Mouse (Mus musculus): Measurements from ENCODE around the gene Rgp1. TPM values are rescaled to one million over a fixed set of nuclear protein-coding genes. Genes with fewer than 3 reads are reported as not detected.

Gene Rgp1
- total and polyA plus RNA-seq, 3 experiments, result 17.1 to 47.6 TPM; not detected in 1

DNA sequence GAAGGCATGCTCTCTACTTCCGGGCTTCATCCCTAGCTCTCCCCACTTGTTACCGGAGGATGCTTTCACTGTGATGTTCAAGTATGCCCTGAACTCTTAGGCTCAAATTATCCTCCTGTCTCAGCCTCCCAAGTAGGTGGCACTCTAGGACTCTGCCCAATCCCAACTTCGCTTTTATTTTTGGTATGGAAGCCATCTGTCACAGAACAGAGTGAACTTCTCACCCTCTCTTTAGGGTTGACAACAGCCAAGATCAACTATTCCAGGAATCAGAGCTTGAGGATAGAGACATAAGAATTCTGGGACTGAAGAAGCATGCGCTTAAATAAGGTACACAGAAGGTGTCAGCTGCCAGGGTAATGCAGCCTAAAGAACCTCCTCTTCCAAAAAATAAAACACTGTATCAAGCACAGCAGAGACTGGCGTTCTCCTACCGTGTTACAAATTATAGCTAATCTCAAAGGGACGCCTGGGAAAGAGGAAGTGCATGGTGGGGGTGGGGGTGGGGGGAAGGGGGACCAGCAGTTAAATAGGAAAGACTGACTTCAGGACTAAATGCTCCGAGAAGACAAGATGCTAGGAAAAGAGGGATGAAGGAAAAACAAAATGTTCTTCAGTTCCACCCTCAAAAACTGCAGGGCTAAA is 1.2 kb upstream of the Rgp1 start:
- peak overlapping the region; percentile 80 for H3K27ac ChIP-seq (ENCODE audit: control insufficient read depth, low read depth, low read length)
- peaks cover 21% of the 10 kb centered on the region for H3K79me2 ChIP-seq (ENCODE audit: control insufficient read depth, insufficient read depth, low read length, poor library complexity)
- no peaks in the 10 kb centered on the region for H3K9me3 ChIP-seq (replicated peaks; ENCODE audit: insufficient read depth, low read length)
- peak; percentile 69 for DNase-seq (ENCODE audit: low read depth, low spot score)
- peaks cover 7 to 23% of the 10 kb centered on the region in 2 experiments for H3K4me1 ChIP-seq (ENCODE audit: control insufficient read depth in 1 of 2, insufficient read depth in 2 of 2, low read length in 2 of 2)
- no peaks in the 10 kb centered on the region for H3K27me3 ChIP-seq (ENCODE audit: control insufficient read depth in 1 of 2, insufficient read depth in 2 of 2, low read length in 2 of 2)
- peak overlapping the region; percentile 93 to 95 for H3K4me3 ChIP-seq (ENCODE audit: control insufficient read depth in 1 of 2, insufficient read depth in 1 of 2, low read depth in 2 of 2, low read length in 2 of 2)
- peaks cover 0 to 3% of the 10 kb centered on the region in 2 experiments; a peak in 2 of 4 replicates for H3K36me3 ChIP-seq (ENCODE audit: control insufficient read depth in 1 of 2, insufficient read depth in 2 of 2, low read length in 2 of 2)
- peak overlapping the region; percentile 93 for H3K9ac ChIP-seq (ENCODE audit: control insufficient read depth, low read depth, low read length, poor library complexity, severe bottlenecking)
- no peak for TF ChIP-seq ETS1 (IDR thresholded peaks at IDR 0.05; ENCODE audit: low read depth, low read length)
- no peak for TF ChIP-seq HCFC1 (IDR thresholded peaks at IDR 0.05; ENCODE audit: low read depth, low read length)
- no peak for TF ChIP-seq USF1 (IDR thresholded peaks at IDR 0.05; ENCODE audit: low read depth, low read length)
- peak in 1 of 2 experiments; percentile 56; a peak in 2 of 4 replicates for TF ChIP-seq EP300 (IDR thresholded peaks at IDR 0.05; ENCODE audit: low read depth in 1 of 2, low read length in 2 of 2)
- peak; percentile 44; the same call in 1 of the 2 replicates for TF ChIP-seq CHD2 (IDR thresholded peaks at IDR 0.05; ENCODE audit: low read length)
- TF ChIP-seq BHLHE40 (IDR thresholded peaks at IDR 0.05; ENCODE audit: borderline replicate concordance, low read depth, low read length), result 0 out of 2 replicates have a peak, but pooled peaks have one; percentile 14

DNA sequence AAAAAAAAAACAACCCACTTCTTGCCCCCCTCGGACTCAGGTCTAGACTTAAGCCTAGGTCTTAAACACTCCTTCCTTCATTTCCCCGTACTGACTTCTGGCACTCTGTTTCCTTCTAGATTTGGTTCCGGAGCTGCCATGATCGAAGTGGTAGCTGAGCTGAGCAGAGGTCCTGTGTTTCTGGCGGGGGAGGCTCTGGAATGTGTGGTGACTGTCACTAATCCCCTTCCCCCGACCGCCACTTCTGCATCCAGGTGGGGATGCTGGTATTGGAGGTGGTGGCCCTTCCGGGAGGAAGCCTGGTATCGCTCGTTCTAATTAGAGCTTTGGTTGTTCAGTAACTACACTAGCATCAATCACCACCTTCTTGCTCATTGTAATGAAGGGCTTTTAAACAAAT is 741 bp downstream of the Rgp1 start:
- Histone ChIP-seq H3K9me3 (replicated peaks; ENCODE audit: insufficient read depth, low read length) (no peaks in the 10 kb centered on the region), H3K27me3 (ENCODE audit: control insufficient read depth in 1 of 2, insufficient read depth in 2 of 2, low read length in 2 of 2) (no peaks in the 10 kb centered on the region), H3K79me2 (ENCODE audit: control insufficient read depth, insufficient read depth, low read length, poor library complexity) (peaks cover 21% of the 10 kb centered on the region), H3K27ac (ENCODE audit: control insufficient read depth, low read depth, low read length) (peak overlapping the region; percentile 66), H3K36me3 (ENCODE audit: control insufficient read depth in 1 of 2, insufficient read depth in 2 of 2, low read length in 2 of 2) (peaks cover 0 to 3% of the 10 kb centered on the region in 2 experiments; a peak in 2 of 4 replicates), H3K9ac (ENCODE audit: control insufficient read depth, low read depth, low read length, poor library complexity, severe bottlenecking) (peak overlapping the region; percentile 93), H3K4me3 (ENCODE audit: control insufficient read depth in 1 of 2, insufficient read depth in 1 of 2, low read depth in 2 of 2, low read length in 2 of 2) (peak overlapping the region; percentile 93 to 95), H3K4me1 (ENCODE audit: control insufficient read depth in 1 of 2, insufficient read depth in 2 of 2, low read length in 2 of 2) (peaks cover 7 to 23% of the 10 kb centered on the region in 2 experiments)
- no peak for DNase-seq (ENCODE audit: low read depth, low spot score)
- TF ChIP-seq HCFC1 (IDR thresholded peaks at IDR 0.05; ENCODE audit: low read depth, low read length) (no peak), RAD21 (IDR thresholded peaks at IDR 0.05; ENCODE audit: low read depth, low read length) (no peak), GABPA (IDR thresholded peaks at IDR 0.05; ENCODE audit: low read depth, low read length) (no peak), POLR2A (IDR thresholded peaks at IDR 0.05; ENCODE audit: control insufficient read depth in 1 of 2, insufficient read depth in 1 of 2, low read depth in 1 of 2, low read length in 2 of 2, poor library complexity in 1 of 2) (no peak), MAFK (IDR thresholded peaks at IDR 0.05; ENCODE audit: borderline replicate concordance, low read depth, low read length) (no peak), MYC (IDR thresholded peaks at IDR 0.05; ENCODE audit: low read depth, low read length) (no peak), UBTF (IDR thresholded peaks at IDR 0.05; ENCODE audit: borderline replicate concordance, insufficient read depth, low read depth, low read length) (no peak), ETS1 (IDR thresholded peaks at IDR 0.05; ENCODE audit: low read depth, low read length) (no peak), USF2 (IDR thresholded peaks at IDR 0.05; ENCODE audit: borderline replicate concordance in 1 of 2, insufficient read depth in 1 of 2, low read depth in 1 of 2, low read length in 2 of 2) (no peak), GATA1 (IDR thresholded peaks at IDR 0.05; ENCODE audit: low read depth, low read length) (no peak), POLR2AphosphoS2 (IDR thresholded peaks at IDR 0.05; ENCODE audit: low read length) (no peak)
